Mouse (Mus musculus): Measurements from ENCODE around the gene Atp6v0e2.

- no peak for TF ChIP-seq POLR2A (IDR thresholded peaks at IDR 0.05; ENCODE audit: borderline replicate concordance, insufficient read depth, low read length)
- TF ChIP-seq CTCF (IDR thresholded peaks at IDR 0.05; ENCODE audit: borderline replicate concordance, insufficient read depth, low read depth, low read length) = no peak
Observed at GRCm38 (mm10) chr6:48545251-48545650, 7.8 kb downstream of the Atp6v0e2 start.

Data from cerebellum, adult 2 months (tissue).